Mouse (Mus musculus): ENCODE results near the gene Slc25a41. TPM values are rescaled to one million over a fixed set of nuclear protein-coding genes. Genes with fewer than 3 reads are reported as not detected.
"Not testable (repeated sequence)": the region's sequence is repeated elsewhere in the genome, so short reads cannot be mapped to it uniquely, and the experiment has no call there.

Slc25a41 gene
- total RNA-seq (2021) = not detected
- long read RNA-seq, experiment 1 = 0 reads
- long read RNA-seq, experiment 2 = 0 reads

- no peak for DNase-seq
Measured at GRCm38 (mm10) chr17:57041554-57041953, at the start of gene Slc25a41. Slc25a41 (minus strand) TSS chr17:57041654.

DNA sequence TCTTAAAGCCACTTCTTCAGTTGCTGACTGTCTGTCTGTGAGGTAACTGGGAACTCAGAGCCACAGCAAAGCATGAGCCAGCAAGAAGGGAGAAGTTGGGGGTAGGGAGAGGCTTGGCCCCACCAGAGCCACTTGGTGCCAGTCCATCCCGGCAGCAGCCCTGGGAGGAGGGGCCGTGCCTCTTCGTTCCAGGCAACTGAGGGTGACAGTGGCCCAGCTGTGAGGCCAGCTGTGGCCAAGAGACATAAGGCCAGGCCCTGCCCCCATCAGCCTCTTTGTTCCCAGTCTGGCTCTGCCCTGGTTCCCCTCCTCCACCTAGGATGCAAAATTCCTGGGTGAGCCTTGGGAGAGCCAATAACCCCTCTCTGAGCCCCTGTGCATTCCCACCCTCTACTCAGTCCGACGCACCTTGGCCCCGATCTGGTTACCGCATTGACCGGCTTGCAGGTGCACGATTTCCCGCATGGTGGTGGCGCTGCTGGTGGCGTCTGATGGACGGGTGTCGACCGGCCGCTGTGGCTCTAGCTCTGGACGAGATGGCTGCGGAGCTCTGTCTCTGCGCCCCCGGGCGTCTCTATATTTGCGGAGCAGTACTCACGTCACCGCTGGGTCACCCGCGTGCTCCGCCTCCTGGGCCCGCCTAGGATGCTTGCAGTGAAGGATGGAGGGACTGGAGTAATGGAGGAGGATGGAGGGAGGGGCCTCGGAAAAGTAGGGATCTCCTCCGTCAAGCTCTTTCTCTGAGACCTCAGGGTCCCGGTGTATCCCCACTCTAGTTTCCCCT lies 45.8 kb upstream of the Slc25a41 start, which contains the start of gene Tubb4a:
Tubb4a (minus strand) TSS at position 734 of the 784 bp plus-strand sequence.
- DNase-seq = peak; percentile 45

DNA sequence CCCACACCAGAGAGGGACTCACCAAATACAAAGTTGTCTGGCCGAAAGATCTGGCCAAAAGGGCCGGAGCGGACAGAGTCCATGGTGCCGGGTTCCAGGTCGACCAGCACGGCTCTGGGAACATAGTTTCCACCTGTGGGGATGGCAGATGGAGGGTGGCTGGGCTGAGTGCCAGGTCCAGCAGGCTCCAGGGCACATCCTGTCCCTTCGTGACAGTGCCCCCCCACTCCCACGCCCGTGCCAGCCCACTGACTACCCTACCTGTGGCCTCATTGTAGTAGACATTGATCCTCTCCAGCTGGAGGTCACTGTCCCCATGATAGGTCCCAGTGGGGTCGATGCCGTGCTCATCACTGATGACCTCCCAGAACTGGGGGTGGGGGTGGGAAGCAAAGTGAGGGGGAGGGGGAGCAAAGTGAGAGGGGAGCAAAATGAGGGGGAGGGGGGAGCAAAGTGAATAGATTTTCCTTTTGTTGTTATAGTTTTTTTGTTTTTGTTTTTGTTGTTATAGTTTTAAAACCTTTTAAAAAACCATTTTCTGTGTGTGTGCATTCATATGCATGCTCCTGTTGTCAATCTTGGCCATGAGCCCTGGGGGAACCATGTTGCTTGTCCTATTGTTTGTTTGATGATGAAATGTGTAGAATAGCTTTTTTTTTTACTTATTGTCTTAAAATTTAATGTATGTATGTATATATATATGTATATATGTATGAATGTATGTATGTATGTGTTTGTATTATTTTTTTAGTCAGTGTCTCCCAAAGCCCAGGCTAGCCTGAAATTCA lies 44.7 kb upstream of the Slc25a41 start:
- DNase-seq = no peak

- no peak for DNase-seq
Measured at GRCm38 (mm10) chr17:57082481-57082880, 41.0 kb upstream of the Slc25a41 start.

DNA sequence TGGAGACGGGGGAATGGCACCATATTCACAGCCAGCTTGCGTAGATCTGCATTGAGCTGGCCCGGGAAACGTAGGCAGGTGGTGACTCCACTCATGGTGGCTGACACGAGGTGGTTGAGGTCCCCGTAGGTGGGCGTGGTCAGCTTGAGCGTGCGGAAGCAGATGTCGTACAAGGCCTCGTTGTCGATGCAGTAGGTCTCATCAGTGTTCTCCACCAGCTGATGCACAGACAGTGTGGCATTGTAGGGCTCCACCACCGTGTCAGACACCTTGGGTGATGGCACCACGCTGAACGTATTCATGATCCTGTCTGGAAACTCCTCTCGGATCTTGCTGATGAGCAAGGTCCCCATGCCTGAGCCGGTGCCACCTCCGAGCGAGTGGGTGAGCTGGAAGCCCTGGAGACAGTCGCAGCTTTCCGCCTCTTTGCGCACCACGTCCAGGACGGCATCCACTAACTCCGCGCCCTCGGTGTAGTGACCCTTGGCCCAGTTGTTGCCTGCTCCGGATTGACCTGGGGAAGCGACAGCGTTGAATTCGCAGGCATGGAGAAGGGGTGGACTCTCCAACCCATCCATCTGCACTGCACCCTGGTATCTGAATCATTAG lies 39.9 kb upstream of the Slc25a41 start:
- DNase-seq = no peak

- DNase-seq = no peak
Measured at GRCm38 (mm10) chr17:57079919-57080318, 38.5 kb upstream of the Slc25a41 start.

DNA sequence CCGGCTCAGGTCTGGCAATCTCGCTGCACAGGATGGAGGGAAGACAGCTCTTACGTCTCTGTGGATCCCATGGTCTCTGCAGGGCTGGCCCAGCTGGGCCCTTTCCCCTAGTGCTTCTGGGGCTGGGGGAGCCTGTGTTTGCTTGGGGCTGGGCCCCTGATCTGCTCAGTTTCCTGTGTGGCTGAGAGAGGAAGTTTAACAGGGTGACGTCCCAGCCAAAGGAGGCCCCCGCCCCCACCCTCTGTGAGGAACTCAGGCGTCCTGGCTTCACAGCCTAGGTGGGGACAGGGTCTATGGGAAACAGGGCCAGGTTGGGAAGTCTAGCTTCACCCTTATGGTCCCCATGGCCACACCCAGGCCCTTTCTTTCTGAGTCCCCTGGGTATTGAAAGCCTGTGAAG lies 36.9 kb upstream of the Slc25a41 start, which contains the start of gene Dennd1c:
Dennd1c (minus strand) TSS at position 179 of the 400 bp plus-strand sequence.
- DNase-seq = no peak

GRCm38 (mm10) chr17:57076916-57077315 lies 35.5 kb upstream of the Slc25a41 start:
- DNase-seq = no peak

DNA sequence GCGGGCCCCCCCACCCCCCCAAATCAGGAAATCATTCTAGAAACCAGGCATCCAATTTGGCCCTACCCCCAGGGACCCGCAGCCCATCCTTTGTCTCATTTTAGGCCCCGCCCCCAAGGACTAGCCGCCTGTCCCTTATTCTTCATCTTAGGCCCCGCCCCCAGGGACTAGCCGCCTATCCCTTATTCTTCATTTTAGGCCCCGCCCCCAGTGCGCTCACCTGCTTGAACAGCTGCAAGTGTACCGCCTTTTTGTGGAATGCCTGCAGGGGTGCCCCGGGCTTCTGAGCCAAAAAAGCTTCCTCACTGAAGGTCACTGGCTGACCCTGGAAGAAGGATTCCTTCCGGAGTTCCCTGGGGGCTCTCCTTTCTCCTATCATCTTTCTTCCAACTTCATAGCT lies 29.2 kb upstream of the Slc25a41 start:
- DNase-seq = no peak

GRCm38 (mm10) chr17:57070272-57070671 lies 28.8 kb upstream of the Slc25a41 start:
- DNase-seq = no peak

DNA sequence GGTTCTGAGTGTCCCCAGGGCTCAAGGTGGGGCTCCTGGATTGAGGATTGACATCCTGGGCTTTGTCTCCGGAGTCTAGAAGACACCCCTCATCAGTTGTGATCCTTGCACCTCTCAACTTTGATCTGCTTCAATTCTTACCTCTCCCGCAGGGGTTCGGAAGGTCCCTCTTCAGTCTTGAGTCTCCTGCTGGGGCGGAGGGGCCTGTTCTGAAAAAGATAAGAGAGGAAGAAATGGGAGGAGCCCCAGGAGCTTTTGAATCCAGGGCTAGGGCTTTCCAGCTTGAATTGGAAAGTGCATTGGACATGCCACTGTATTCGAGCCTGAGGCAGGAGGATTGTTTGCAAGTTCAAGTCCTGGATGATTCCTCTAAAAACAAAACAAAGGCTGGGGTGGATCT lies 25.5 kb upstream of the Slc25a41 start:
- no peak for DNase-seq

- no peak for DNase-seq
Measured at GRCm38 (mm10) chr17:57063031-57063430, 21.6 kb upstream of the Slc25a41 start.

- DNase-seq = no peak
Measured at GRCm38 (mm10) chr17:57062548-57062947, 21.1 kb upstream of the Slc25a41 start.

- DNase-seq = peak; percentile 30
Measured at GRCm38 (mm10) chr17:57062011-57062521, 20.6 kb upstream of the Slc25a41 start.

DNA sequence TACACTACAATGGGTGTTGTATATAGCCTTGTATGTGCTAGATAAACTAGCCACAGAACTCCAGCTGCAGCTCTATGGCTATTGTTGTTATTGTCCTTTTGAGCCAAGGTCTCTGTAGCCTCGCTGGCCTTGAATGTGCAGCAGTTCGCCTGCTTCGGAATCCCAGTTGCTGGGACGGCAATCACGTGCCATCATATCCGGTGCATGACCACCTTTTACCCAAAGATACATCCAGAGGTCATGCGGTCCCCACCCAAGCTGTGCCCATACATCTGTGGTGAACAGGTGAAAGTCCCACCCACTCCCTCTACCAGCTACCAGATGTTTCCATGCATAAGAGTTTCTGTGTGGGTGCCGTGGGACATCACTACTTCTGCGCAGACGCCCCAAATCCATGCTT lies 19.6 kb upstream of the Slc25a41 start:
- DNase-seq = no peak

- peak; percentile 93 for DNase-seq
Measured at GRCm38 (mm10) chr17:57060231-57060801, 18.9 kb upstream of the Slc25a41 start.

- DNase-seq = peak; percentile 84
Measured at GRCm38 (mm10) chr17:57059486-57059977, 18.1 kb upstream of the Slc25a41 start, which contains the start of gene Slc25a23. Slc25a23 (minus strand) TSS chr17:57059863.

DNA sequence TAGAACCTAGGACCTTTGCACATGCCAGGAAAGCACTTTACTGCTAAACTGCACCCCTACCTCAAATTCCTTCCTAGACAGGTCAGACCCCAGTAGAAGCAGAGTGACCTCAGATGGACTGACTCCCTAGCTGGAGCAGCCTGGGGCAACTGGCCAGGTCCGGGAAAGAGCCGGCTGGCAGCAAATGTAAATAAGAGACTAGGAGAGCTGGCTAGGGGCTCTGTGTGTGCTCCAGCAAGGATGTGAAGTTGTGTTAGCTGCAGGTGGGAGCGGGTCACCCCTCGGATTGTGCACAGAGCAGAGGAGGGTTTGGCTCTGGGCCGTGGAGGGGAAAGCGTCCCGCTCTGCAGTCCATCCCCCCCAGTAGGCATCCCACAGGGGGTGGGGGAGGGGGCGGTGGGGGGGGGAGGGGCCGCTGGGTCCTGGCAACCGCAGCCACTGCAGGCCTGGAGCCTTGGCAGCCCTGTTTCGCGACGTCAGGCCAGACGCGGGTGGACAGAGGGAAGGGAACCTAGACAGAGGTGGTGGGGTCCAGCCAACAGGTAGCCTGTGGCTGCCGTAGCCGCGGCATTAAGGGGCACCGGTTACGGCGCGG lies 17.5 kb upstream of the Slc25a41 start, which contains the start of gene Crb3:
Crb3 (plus strand) TSS at position 215 of the 595 bp plus-strand sequence.
- DNase-seq = peak; percentile 62

DNA sequence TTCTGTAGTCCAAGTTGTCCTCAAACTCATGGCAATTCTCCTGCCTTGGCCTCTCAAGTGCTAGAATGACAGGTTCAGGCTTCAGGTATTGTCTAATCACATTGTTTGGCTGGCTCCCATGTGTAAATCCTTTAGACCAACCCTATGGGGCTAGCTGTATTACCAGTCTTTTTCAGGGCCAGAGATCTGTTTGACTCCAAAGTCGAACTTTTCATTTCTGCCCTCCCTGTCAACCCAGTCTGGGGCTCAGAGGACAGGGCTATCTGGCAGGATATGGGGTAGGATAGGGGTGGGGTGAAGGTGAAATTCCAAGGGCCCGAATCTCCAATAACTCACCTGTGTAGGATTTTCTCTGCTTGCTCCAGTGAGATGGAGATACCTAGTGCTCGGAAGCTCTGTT lies 14.8 kb upstream of the Slc25a41 start:
- no peak for DNase-seq

- DNase-seq = not testable (repeated sequence)
Measured at GRCm38 (mm10) chr17:57051679-57052078, 10.2 kb upstream of the Slc25a41 start.

- no peak for DNase-seq
Measured at GRCm38 (mm10) chr17:57048816-57049215, 7.4 kb upstream of the Slc25a41 start.
